Mouse (Mus musculus) neural tube, embryonic 14.5 days (tissue): ENCODE results near the gene Dpy19l1. TPM values are rescaled to one million over a fixed set of nuclear protein-coding genes. Genes with fewer than 3 reads are reported as not detected.

Experiments used
- ATAC-seq: fragments of 200-750 bp; cut with Nextera tagmentation; 2 replicates; pipeline ENCODE4 v1.8.0; 2017; ENCODE audit warnings: low read depth, mild to moderate bottlenecking, moderate TSS enrichment, moderate library complexity
- H3K27ac ChIP-seq: fragments of 300-500 bp; sonication (generic); 2 replicates; pipeline ENCODE4 v1.5.1; 2014; ENCODE audit warnings: low read depth, mild to moderate bottlenecking, control low read depth, low read length, moderate library complexity, mixed read lengths
- H3K27me3 ChIP-seq: fragments of 300-500 bp; sonication (generic); 2 replicates; pipeline ENCODE4 v1.6.1; 2014; ENCODE audit warnings: low read length; ENCODE audit not compliant: control insufficient read depth, insufficient read depth
- H3K36me3 ChIP-seq: fragments of 300-500 bp; sonication (generic); 2 replicates; pipeline ENCODE4 v1.6.1; 2014; ENCODE audit warnings: low read length, mixed read lengths; ENCODE audit not compliant: control insufficient read depth, insufficient read depth
- H3K4me1 ChIP-seq: fragments of 300-500 bp; sonication (generic); 2 replicates; pipeline ENCODE4 v1.6.1; 2014; ENCODE audit warnings: low read length; ENCODE audit not compliant: control insufficient read depth, insufficient read depth
- H3K4me2 ChIP-seq: fragments of 300-500 bp; sonication (generic); 2 replicates; pipeline ENCODE4 v1.6.1; 2014; ENCODE audit warnings: mild to moderate bottlenecking, low read depth, low read length, control low read depth
- H3K4me3 ChIP-seq: fragments of 300-500 bp; sonication (generic); 2 replicates; pipeline ENCODE4 v1.5.1; 2014; ENCODE audit warnings: low read depth, low read length, control low read depth, mixed read lengths
- H3K9ac ChIP-seq: fragments of 300-500 bp; sonication (generic); replicated peaks from 2 replicates; pipeline ENCODE4 v1.6.1; 2014; ENCODE audit warnings: low read depth, mild to moderate bottlenecking, control low read depth, low read length, mixed read lengths
- H3K9me3 ChIP-seq: fragments of 300-500 bp; sonication (generic); 2 replicates; pipeline ENCODE4 v1.6.1; 2016; ENCODE audit warnings: low read length; ENCODE audit not compliant: control insufficient read depth
- WGBS: fragments of 180-500 bp; shearing (Covaris S2); extraction: QIAGEN DNeasy Blood & Tissue Kit; methylation state at CpG from one replicate; pipeline ENCODE4 v1.1.7; 2014; 5-methylcytosine and 5-hydroxymethylcytosine counted together
- polyA plus RNA-seq: library from polyadenylated mRNA; unstranded; fragments of >200 nt; fragmentation: Nextera tagmentation; extraction: Ambion mirVana; gene quantifications from 2 replicates; pipeline ENCODE4 v1.2.1, GENCODE M21; 2014

Gene Dpy19l1
- polyA plus RNA-seq, 1 experiment from 2014 or later: 12.7 TPM

- Histone ChIP-seq H3K4me3 (no peak overlapping the region), H3K4me1 (no peaks in the 10 kb centered on the region), H3K4me2 (no peak overlapping the region), H3K27ac (no peak overlapping the region), H3K36me3 (0 out of 2 replicates have a peak, but pooled peaks cover 5% of the 10 kb centered on the region), H3K9me3 (no peaks in the 10 kb centered on the region), H3K27me3 (no peaks in the 10 kb centered on the region), H3K9ac (no peak overlapping the region)
- ATAC-seq: no peak
- WGBS: 90% methylated on average over 5 of the region's 5 CpGs
These were observed 84.7 kb downstream of the Dpy19l1 start for GRCm38 (mm10) chr9:24418281-24418680.

DNA sequence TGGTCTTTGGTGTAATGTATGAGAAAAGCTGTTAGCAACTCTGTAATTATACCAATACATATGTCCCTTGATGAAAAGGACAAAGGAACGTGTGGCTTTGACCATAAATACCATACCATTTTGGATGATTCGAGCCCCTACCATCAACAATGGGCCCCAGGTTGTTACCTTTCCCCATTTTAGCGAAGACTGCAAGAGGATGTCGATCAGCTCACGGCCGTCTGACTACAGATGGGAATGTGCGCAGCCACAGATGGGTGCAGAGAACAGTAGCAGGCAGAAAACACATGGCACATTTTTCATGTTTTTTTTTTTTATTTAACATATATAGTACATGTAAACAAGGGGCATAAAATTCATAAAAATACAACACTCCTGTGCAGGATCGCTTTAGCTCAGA, 91.5 kb downstream of the Dpy19l1 start:
- H3K27me3 ChIP-seq: no peaks in the 10 kb centered on the region

DNA sequence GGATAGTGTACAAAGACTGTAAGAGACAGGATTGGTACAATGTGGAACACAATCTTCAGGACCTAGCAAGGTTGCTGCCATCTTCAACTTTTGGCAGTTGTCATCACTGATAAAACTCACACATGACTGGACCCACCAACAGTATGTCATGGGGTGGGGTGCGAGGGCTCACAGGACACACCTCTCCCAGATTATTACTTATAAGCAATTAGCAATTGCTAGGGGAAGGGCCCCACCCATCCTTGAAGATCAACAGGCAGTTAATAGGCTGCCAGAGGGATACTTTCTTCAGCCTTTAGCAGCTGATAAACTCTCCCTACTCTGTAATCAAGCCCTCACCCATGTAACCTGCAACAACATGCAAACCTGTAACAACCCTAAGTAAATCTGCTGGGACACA, 92.5 kb downstream of the Dpy19l1 start:
- WGBS: 92% methylated on average over 1 of the region's 1 CpGs
- Histone ChIP-seq H3K27me3 (no peaks in the 10 kb centered on the region), H3K36me3 (no peaks in the 10 kb centered on the region), H3K4me3 (no peak overlapping the region), H3K9ac (no peak overlapping the region), H3K27ac (no peak overlapping the region), H3K4me2 (no peak overlapping the region), H3K9me3 (no peaks in the 10 kb centered on the region), H3K4me1 (no peaks in the 10 kb centered on the region)
- no peak for ATAC-seq

More for the DNA sequence above, 91.5 kb downstream of the Dpy19l1 start:
- WGBS: 92% methylated on average over 8 of the region's 8 CpGs
- Histone ChIP-seq H3K4me3 (no peak overlapping the region), H3K27ac (no peak overlapping the region), H3K36me3 (no peaks in the 10 kb centered on the region), H3K9ac (no peak overlapping the region), H3K4me2 (no peak overlapping the region), H3K9me3 (no peaks in the 10 kb centered on the region), H3K4me1 (no peaks in the 10 kb centered on the region)
- no peak for ATAC-seq

DNA sequence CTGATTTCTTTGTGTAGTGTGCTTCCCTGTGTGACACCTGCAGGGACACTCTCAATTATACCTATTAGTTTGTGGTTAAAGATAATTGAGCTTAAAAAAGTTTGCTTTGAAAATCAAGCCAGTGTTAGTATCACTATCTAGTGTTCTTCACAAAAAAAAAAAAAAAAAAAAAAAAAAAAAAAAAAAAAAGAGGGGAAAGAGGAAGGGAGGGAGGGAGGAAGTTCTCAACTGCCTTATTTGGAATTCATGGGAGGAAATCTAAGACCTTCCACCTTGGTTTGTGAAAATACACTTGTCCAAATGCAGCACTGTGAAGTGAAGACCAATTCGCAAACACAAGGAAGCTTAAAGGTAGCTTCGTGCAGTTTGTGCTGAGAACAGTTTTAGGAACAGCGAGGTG, 94.9 kb downstream of the Dpy19l1 start:
- Histone ChIP-seq H3K9me3 (no peaks in the 10 kb centered on the region), H3K36me3 (no peaks in the 10 kb centered on the region), H3K27ac (no peak overlapping the region), H3K27me3 (no peaks in the 10 kb centered on the region), H3K9ac (no peak overlapping the region), H3K4me3 (no peak overlapping the region), H3K4me2 (no peak overlapping the region), H3K4me1 (no peaks in the 10 kb centered on the region)
- 82% methylated on average over 3 of the region's 3 CpGs for WGBS
- no peak for ATAC-seq

DNA sequence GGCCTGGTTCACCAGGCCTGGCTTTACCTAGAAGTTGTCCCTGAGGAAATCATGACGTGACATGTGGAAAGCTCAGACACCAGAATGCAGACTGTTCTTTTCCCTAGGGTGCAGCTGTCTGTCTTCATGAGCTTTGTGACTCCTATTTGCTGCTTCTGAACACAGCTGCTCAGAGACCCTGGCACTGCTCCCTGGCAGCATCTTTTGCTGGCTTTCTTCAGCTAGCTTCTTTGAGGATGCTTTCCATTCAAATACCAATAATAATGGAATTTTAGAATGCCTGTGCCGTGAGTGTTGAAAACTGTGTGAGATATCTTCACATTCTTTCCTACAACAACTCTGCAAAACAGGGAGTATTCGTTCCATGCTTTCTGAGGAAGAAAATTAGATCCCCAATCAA, 108.8 kb downstream of the Dpy19l1 start:
- H3K4me1 ChIP-seq: no peaks in the 10 kb centered on the region
- no peak overlapping the region for H3K27ac ChIP-seq
- no peak for ATAC-seq
- 79% methylated on average over 3 of the region's 3 CpGs for WGBS
- no peak overlapping the region for H3K4me2 ChIP-seq
- no peak overlapping the region for H3K9ac ChIP-seq
- no peaks in the 10 kb centered on the region for H3K9me3 ChIP-seq
- no peak overlapping the region for H3K4me3 ChIP-seq
- H3K27me3 ChIP-seq: no peaks in the 10 kb centered on the region
- no peaks in the 10 kb centered on the region for H3K36me3 ChIP-seq

DNA sequence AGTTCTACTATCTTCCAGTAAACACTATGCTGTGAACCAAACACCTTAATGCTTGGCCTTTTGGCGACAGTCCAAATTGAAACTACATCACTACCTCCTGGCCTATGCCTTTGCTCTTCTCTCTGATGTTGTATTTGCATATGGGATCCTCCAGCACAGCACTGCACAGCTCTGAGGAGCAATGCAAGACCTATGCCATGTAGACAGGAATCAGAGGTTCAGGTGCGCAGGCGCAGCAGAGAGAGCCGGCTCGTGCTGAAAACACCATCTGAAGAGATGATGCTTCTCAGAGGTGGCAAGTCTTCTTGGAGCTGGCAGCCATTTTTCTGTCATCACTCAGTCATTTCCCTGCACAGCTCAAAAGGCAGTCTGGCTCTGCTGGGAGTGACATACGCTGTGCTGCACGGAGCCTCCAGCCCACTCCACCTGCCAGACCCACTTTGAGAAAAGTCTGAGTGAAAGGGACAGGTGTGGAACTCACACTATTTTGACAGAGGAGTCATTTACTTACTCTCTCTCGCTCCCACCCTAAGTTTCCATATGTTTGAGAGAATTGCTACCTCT, 112.1 kb downstream of the Dpy19l1 start:
- Histone ChIP-seq H3K4me2 (no peak overlapping the region), H3K27ac (no peak overlapping the region), H3K4me3 (no peak overlapping the region), H3K27me3 (no peaks in the 10 kb centered on the region), H3K36me3 (no peaks in the 10 kb centered on the region), H3K9ac (no peak overlapping the region), H3K4me1 (no peaks in the 10 kb centered on the region), H3K9me3 (no peaks in the 10 kb centered on the region)
- 91% methylated on average over 8 of the region's 8 CpGs for whole genome bisulfite sequencing
- ATAC-seq: no peak

GRCm38 (mm10) chr9:24387230-24387629, 115.7 kb downstream of the Dpy19l1 start:
- Histone ChIP-seq H3K4me3 (no peak overlapping the region), H3K4me1 (no peaks in the 10 kb centered on the region), H3K36me3 (no peaks in the 10 kb centered on the region), H3K9ac (no peak overlapping the region), H3K9me3 (no peaks in the 10 kb centered on the region), H3K4me2 (no peak overlapping the region), H3K27ac (no peak overlapping the region), H3K27me3 (no peaks in the 10 kb centered on the region)
- ATAC-seq: no peak

- 31% methylated on average over 3 of the region's 3 CpGs for WGBS
- Histone ChIP-seq H3K9me3 (no peaks in the 10 kb centered on the region), H3K4me1 (no peaks in the 10 kb centered on the region), H3K4me3 (no peak overlapping the region), H3K4me2 (no peak overlapping the region), H3K9ac (no peak overlapping the region), H3K27ac (no peak overlapping the region), H3K27me3 (no peaks in the 10 kb centered on the region), H3K36me3 (no peaks in the 10 kb centered on the region)
- no peak for ATAC-seq
These were observed 123.6 kb downstream of the Dpy19l1 start for GRCm38 (mm10) chr9:24379321-24379720.

GRCm38 (mm10) chr9:24378848-24379247, 124.1 kb downstream of the Dpy19l1 start:
- Histone ChIP-seq H3K4me3 (no peak overlapping the region), H3K4me1 (no peaks in the 10 kb centered on the region), H3K27me3 (no peaks in the 10 kb centered on the region), H3K27ac (no peak overlapping the region), H3K36me3 (no peaks in the 10 kb centered on the region), H3K9ac (no peak overlapping the region), H3K4me2 (no peak overlapping the region), H3K9me3 (no peaks in the 10 kb centered on the region)
- ATAC-seq: no peak
- 90% methylated on average over 2 of the region's 2 CpGs for WGBS
